Mouse (Mus musculus) left cerebral cortex, adult 2 months (tissue): Measurements from ENCODE around the gene Srpx2. TPM values are rescaled to one million over a fixed set of nuclear protein-coding genes. Genes with fewer than 3 reads are reported as not detected.

Source experiments
- DNase-seq, 2 experiments: peaks; one replicate each; pipeline ENCODE4 v3.0.0; 2021 to 2022; ENCODE audit warnings: low spot score in 2 of 2, mixed read lengths in 1 of 2; ENCODE audit errors: extremely low spot score in 1 of 2
- H3K27ac ChIP-seq: fragments of 200-600 bp; 2 replicates; pipeline ENCODE4 v1.8.1; 2022
- H3K4me3 ChIP-seq: fragments of 200-600 bp; 2 replicates; pipeline ENCODE4 v1.8.1; 2022
- CTCF ChIP-seq: fragments of 200-600 bp; IDR thresholded peaks from 2 replicates; pipeline ENCODE4 v1.8.1; 2022; ENCODE audit warnings: antibody characterized with exemption, mild to moderate bottlenecking, moderate library complexity
- intact Hi-C: fragments of 180-260 bp; cut with DNase I; formaldehyde crosslinking; loops from one replicate; pipeline ENCODE4 v1.15.1; 2025
- total RNA-seq, 2 experiments: library from RNA; stranded (reverse); gene quantifications; 2 replicates each; pipeline ENCODE4 v1.2.3; 2021

Gene Srpx2
- total RNA-seq, 2 experiments from 2014 or later: 1.0 to 1.2 TPM

- no peak for TF ChIP-seq CTCF
- no peak overlapping the region for H3K4me3 ChIP-seq
- intact Hi-C loops: no loop called here
Observed at GRCm38 (mm10) chrX:133936605-133937225, 28.5 kb downstream of the Srpx2 start.

GRCm38 (mm10) chrX:133939561-133939960 is 31.3 kb downstream of the Srpx2 start:
- no peak overlapping the region for H3K4me3 ChIP-seq
- DNase-seq: no peak
- intact Hi-C loops: no loop called here
- TF ChIP-seq CTCF: no peak
- H3K27ac ChIP-seq: no peak overlapping the region

More at GRCm38 (mm10) chrX:133936605-133937225, 28.5 kb downstream of the Srpx2 start:
- no peak for DNase-seq
- no peak overlapping the region for H3K27ac ChIP-seq

GRCm38 (mm10) chrX:133947427-133947826 is 39.2 kb downstream of the Srpx2 start:
- Histone ChIP-seq H3K4me3 (no peak overlapping the region), H3K27ac (no peak overlapping the region)
- peak; percentile 74 for TF ChIP-seq CTCF
- intact Hi-C loops: loop anchor here (1.0 kb wide), 1 partner anchor 72 kb away; no protein-coding TSS in a partner anchor
- DNase-seq: peak; percentile 23 to 27

- no peak for DNase-seq
- intact Hi-C loops: no loop called here
- no peak for TF ChIP-seq CTCF
- no peak overlapping the region for H3K4me3 ChIP-seq
- no peak overlapping the region for H3K27ac ChIP-seq
Observed at GRCm38 (mm10) chrX:133954661-133955060, 46.4 kb downstream of the Srpx2 start.

GRCm38 (mm10) chrX:133960617-133961016 is 52.4 kb downstream of the Srpx2 start:
- Histone ChIP-seq H3K27ac (no peak overlapping the region), H3K4me3 (no peak overlapping the region)
- intact Hi-C loops: no loop called here
- TF ChIP-seq CTCF: no peak
- no peak for DNase-seq

GRCm38 (mm10) chrX:133964615-133965014 is 56.4 kb downstream of the Srpx2 start:
- intact Hi-C loops: no loop called here
- H3K4me3 ChIP-seq: no peak overlapping the region
- DNase-seq: no peak
- no peak overlapping the region for H3K27ac ChIP-seq
- TF ChIP-seq CTCF: no peak

GRCm38 (mm10) chrX:133981231-133982002 is 73.2 kb downstream of the Srpx2 start, which contains the start of gene Sytl4:
Gene Sytl4 (minus strand): TSS chrX:133981812.
- Histone ChIP-seq H3K27ac (no peak within 1 kb of the TSS), H3K4me3 (peak within 1 kb of the TSS; percentile 16)
- TF ChIP-seq CTCF: no peak
- intact Hi-C loops: no loop called here
- no peak for DNase-seq

Other genes with a start within 250 kb of the Srpx2 start
- 10 to 100 TPM; 38.8 to 39.7 TPM for gene Pcdh19, start 219.4 kb upstream of the Srpx2 start, total RNA-seq
- gene Tnmd, start 57.4 kb upstream of the Srpx2 start, total RNA-seq: under 1 TPM in 1 of 2 experiments, not detected in 1; 0.43 TPM
- gene Tspan6, start 10.0 kb upstream of the Srpx2 start, total RNA-seq: 10 to 100 TPM; 12.6 to 16.5 TPM
- under 1 TPM; 0.52 to 0.84 TPM for gene Sytl4, start 73.4 kb downstream of the Srpx2 start, total RNA-seq
- 100 to 1,000 TPM; 128 to 134 TPM for gene Cstf2, start 150.8 kb downstream of the Srpx2 start, total RNA-seq